Mouse (Mus musculus) liver, embryonic 16.5 days (tissue): ENCODE data around the gene Iqgap2. TPM values are rescaled to one million over a fixed set of nuclear protein-coding genes. Genes with fewer than 3 reads are reported as not detected.

Source experiments
- ATAC-seq: fragments of 200-750 bp; cut with Nextera tagmentation; 2 replicates; pipeline ENCODE4 v1.8.0; 2017; ENCODE audit warnings: low read depth, mild to moderate bottlenecking, moderate number of reproducible peaks, moderate library complexity
- H3K27ac ChIP-seq: fragments of 300-500 bp; sonication (generic); 2 replicates; pipeline ENCODE4 v1.5.1; 2014; ENCODE audit warnings: mild to moderate bottlenecking, low read length
- H3K27me3 ChIP-seq: fragments of 300-500 bp; sonication (generic); 2 replicates; pipeline ENCODE4 v1.6.1; 2014; ENCODE audit warnings: low read depth, low read length, mixed read lengths; ENCODE audit not compliant: control insufficient read depth, insufficient read depth
- H3K36me3 ChIP-seq: fragments of 300-500 bp; sonication (generic); 2 replicates; pipeline ENCODE4 v1.6.1; 2014; ENCODE audit warnings: mild to moderate bottlenecking; ENCODE audit not compliant: control insufficient read depth, insufficient read depth
- H3K4me1 ChIP-seq: fragments of 300-500 bp; sonication (generic); 2 replicates; pipeline ENCODE4 v1.6.1; 2014; ENCODE audit warnings: low read depth, low read length, mixed read lengths; ENCODE audit not compliant: control insufficient read depth
- H3K4me2 ChIP-seq: fragments of 300-500 bp; sonication (generic); 2 replicates; pipeline ENCODE4 v1.6.1; 2014; ENCODE audit warnings: low read depth, low read length, mixed read lengths
- H3K4me3 ChIP-seq: fragments of 300-500 bp; sonication (generic); 2 replicates; pipeline ENCODE4 v1.5.1; 2014; ENCODE audit warnings: low read depth, mild to moderate bottlenecking, low read length
- H3K9ac ChIP-seq: fragments of 300-500 bp; sonication (generic); 2 replicates; pipeline ENCODE4 v1.6.1; 2014; ENCODE audit warnings: low read depth, low read length
- H3K9me3 ChIP-seq: fragments of 300-500 bp; sonication (generic); replicated peaks from 2 replicates; pipeline ENCODE4 v1.6.1; 2016; ENCODE audit warnings: low read length; ENCODE audit not compliant: control insufficient read depth
- WGBS: fragments of 180-500 bp; shearing (Covaris S2); extraction: QIAGEN DNeasy Blood & Tissue Kit; methylation state at CpG from one replicate; pipeline ENCODE4 v1.1.7; 2014; ENCODE audit not compliant: insufficient replicate concordance; 5-methylcytosine and 5-hydroxymethylcytosine counted together
- polyA plus RNA-seq: library from polyadenylated mRNA; unstranded; fragments of >200 nt; fragmentation: Nextera tagmentation; extraction: Ambion mirVana; gene quantifications from 2 replicates; pipeline ENCODE4 v1.2.1, GENCODE M21; 2015

The Iqgap2 gene
- polyA plus RNA-seq, 1 experiment from 2014 or later, result 20.3 TPM

GRCm38 (mm10) chr13:95870626-95871025 lies 21.1 kb downstream of the Iqgap2 start:
- Histone ChIP-seq H3K36me3 (no peaks in the 10 kb centered on the region), H3K4me3 (no peak overlapping the region), H3K27me3 (no peaks in the 10 kb centered on the region), H3K9me3 (no peaks in the 10 kb centered on the region), H3K4me1 (no peaks in the 10 kb centered on the region; the same call in 1 of the 2 replicates), H3K27ac (no peak overlapping the region), H3K4me2 (no peak overlapping the region), H3K9ac (no peak overlapping the region)
- 66% methylated on average over 7 of the region's 8 CpGs for WGBS
- ATAC-seq, result no peak

GRCm38 (mm10) chr13:95868896-95869540 lies 22.7 kb downstream of the Iqgap2 start:
- Histone ChIP-seq H3K4me1 (no peaks in the 10 kb centered on the region; the same call in 1 of the 2 replicates), H3K4me2 (no peak overlapping the region), H3K9me3 (no peaks in the 10 kb centered on the region), H3K4me3 (no peak overlapping the region), H3K36me3 (no peaks in the 10 kb centered on the region), H3K27ac (no peak overlapping the region), H3K9ac (no peak overlapping the region), H3K27me3 (no peaks in the 10 kb centered on the region)
- ATAC-seq, result peak; percentile 51
- WGBS, result 54% methylated on average over 8 of the region's 8 CpGs

- Histone ChIP-seq H3K27me3 (no peaks in the 10 kb centered on the region), H3K9ac (no peak overlapping the region), H3K9me3 (no peaks in the 10 kb centered on the region), H3K4me1 (peaks cover 2% of the 10 kb centered on the region), H3K27ac (no peak overlapping the region), H3K36me3 (no peaks in the 10 kb centered on the region), H3K4me3 (no peak overlapping the region), H3K4me2 (no peak overlapping the region)
- no peak for ATAC-seq
- WGBS, result 71% methylated on average over 8 of the region's 8 CpGs
Measured at GRCm38 (mm10) chr13:95862201-95862600, 29.5 kb downstream of the Iqgap2 start.

- no peak for ATAC-seq
- Histone ChIP-seq H3K36me3 (no peaks in the 10 kb centered on the region), H3K9ac (no peak overlapping the region), H3K4me1 (peaks cover 2% of the 10 kb centered on the region), H3K27ac (no peak overlapping the region), H3K4me2 (no peak overlapping the region), H3K27me3 (no peaks in the 10 kb centered on the region), H3K9me3 (no peaks in the 10 kb centered on the region), H3K4me3 (no peak overlapping the region)
- WGBS, result 54% methylated on average over 4 of the region's 4 CpGs
Measured at GRCm38 (mm10) chr13:95859271-95859670, 32.5 kb downstream of the Iqgap2 start.

GRCm38 (mm10) chr13:95858866-95859265 lies 32.9 kb downstream of the Iqgap2 start:
- Histone ChIP-seq H3K27me3 (no peaks in the 10 kb centered on the region), H3K9me3 (no peaks in the 10 kb centered on the region), H3K9ac (no peak overlapping the region), H3K4me1 (peaks cover 2% of the 10 kb centered on the region), H3K4me2 (no peak overlapping the region), H3K36me3 (no peaks in the 10 kb centered on the region), H3K4me3 (no peak overlapping the region), H3K27ac (no peak overlapping the region)
- ATAC-seq, result no peak
- WGBS, result 64% methylated on average over 9 of the region's 9 CpGs

- H3K4me1 ChIP-seq, result peaks cover 5% of the 10 kb centered on the region
- no peaks in the 10 kb centered on the region for H3K36me3 ChIP-seq
- no peak overlapping the region for H3K4me3 ChIP-seq
- no peak overlapping the region for H3K4me2 ChIP-seq
- H3K27ac ChIP-seq, result no peak overlapping the region
- no peaks in the 10 kb centered on the region for H3K9me3 ChIP-seq
- WGBS, result 58% methylated on average over 4 of the region's 4 CpGs
- H3K27me3 ChIP-seq, result no peaks in the 10 kb centered on the region
- no peak overlapping the region for H3K9ac ChIP-seq
- peak; percentile 50; the same call in 1 of the 2 replicates for ATAC-seq
Measured at GRCm38 (mm10) chr13:95855537-95855936, 36.2 kb downstream of the Iqgap2 start.

- Histone ChIP-seq H3K9ac (no peak overlapping the region), H3K9me3 (no peaks in the 10 kb centered on the region), H3K4me3 (no peak overlapping the region), H3K36me3 (no peaks in the 10 kb centered on the region), H3K4me1 (peaks cover 3% of the 10 kb centered on the region), H3K4me2 (no peak overlapping the region), H3K27me3 (no peaks in the 10 kb centered on the region), H3K27ac (no peak overlapping the region)
- ATAC-seq, result no peak
- WGBS, result 72% methylated on average over 4 of the region's 4 CpGs
Measured at GRCm38 (mm10) chr13:95851611-95852010, 40.1 kb downstream of the Iqgap2 start.

GRCm38 (mm10) chr13:95850451-95850850 lies 41.3 kb downstream of the Iqgap2 start:
- peaks cover 5% of the 10 kb centered on the region for H3K4me1 ChIP-seq
- WGBS, result 59% methylated on average over 5 of the region's 5 CpGs
- no peak for ATAC-seq
- H3K27me3 ChIP-seq, result no peaks in the 10 kb centered on the region
- no peak overlapping the region; the same call in 1 of the 2 replicates for H3K27ac ChIP-seq
- H3K9ac ChIP-seq, result no peak overlapping the region
- H3K36me3 ChIP-seq, result no peaks in the 10 kb centered on the region
- no peaks in the 10 kb centered on the region for H3K9me3 ChIP-seq
- H3K4me3 ChIP-seq, result no peak overlapping the region
- H3K4me2 ChIP-seq, result no peak overlapping the region

- WGBS, result 66% methylated on average over 7 of the region's 7 CpGs
- no peaks in the 10 kb centered on the region for H3K27me3 ChIP-seq
- H3K4me1 ChIP-seq, result peaks cover 5% of the 10 kb centered on the region
- H3K9ac ChIP-seq, result no peak overlapping the region
- ATAC-seq, result no peak
- no peak overlapping the region for H3K27ac ChIP-seq
- no peaks in the 10 kb centered on the region for H3K36me3 ChIP-seq
- no peaks in the 10 kb centered on the region for H3K9me3 ChIP-seq
- H3K4me2 ChIP-seq, result no peak overlapping the region
- H3K4me3 ChIP-seq, result no peak overlapping the region
Measured at GRCm38 (mm10) chr13:95849501-95850007, 42.2 kb downstream of the Iqgap2 start.
